Mouse (Mus musculus) NIH3T3 (cell line): ENCODE measurements around the gene Anxa6.

Experiments used
- DNase-seq: peaks from one replicate; pipeline ENCODE4 v3.0.0-alpha.2; 2012; ENCODE audit warnings: low read depth

Gene Anxa6

DNA sequence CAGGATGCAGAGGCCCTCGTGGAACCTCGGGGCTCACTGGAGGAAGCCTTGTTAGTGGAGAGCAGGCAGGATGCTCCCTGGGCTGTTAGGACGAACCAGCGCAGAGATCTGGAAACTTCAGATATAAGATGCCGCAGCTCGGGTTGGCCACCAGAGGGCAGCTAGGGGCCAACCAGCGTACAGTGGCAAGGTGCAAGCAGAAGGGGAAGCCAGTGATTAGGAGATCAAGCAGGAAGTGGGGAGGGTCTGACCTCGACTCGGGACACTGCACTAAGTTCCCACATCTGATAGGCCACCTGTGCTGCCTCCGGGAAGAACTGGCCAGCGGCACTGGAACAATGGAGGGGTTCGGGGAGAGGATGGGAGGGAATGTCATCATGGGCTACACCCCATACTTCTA, 35.0 kb downstream of the Anxa6 start:
- DNase-seq: peak; percentile 74

DNA sequence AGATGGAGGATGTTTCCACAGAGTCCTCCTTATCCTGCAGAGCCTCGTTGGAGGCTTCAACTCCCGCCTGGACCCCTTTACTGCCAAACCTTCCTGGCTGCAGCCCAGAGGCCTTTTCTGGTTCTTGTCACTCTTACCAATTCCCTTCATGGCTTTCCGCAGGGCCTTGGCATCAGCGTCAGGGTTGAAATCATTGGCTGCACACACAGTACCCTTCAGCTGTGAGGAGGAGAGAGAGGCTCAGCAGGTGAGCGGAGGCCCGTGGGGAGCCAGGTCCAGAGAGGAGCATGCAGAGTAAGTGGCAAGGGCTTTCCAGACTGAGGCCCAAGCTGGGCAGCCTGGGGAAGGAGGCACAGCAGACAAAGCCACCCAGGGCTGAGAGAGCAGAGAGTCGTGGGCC, 37.1 kb downstream of the Anxa6 start:
- DNase-seq: no peak

DNA sequence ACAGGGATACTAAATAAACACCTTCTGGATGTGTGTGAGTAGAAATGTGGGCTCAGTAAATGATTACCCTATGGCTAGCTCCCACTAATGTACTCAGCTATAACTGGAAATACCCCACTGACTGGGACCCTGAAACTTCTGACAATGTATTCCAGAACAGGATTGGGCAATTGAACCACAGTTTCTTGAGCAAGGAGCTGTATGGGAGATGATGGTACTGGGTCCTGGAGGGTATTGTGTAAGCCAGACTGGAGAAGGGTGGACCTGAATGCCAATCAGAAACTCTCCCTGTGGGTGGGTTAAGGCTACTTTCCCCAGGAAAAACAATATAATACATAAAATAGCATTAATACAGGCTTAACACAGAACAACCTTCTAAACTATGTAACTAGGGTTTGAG, 43.3 kb downstream of the Anxa6 start:
- DNase-seq: no peak

DNA sequence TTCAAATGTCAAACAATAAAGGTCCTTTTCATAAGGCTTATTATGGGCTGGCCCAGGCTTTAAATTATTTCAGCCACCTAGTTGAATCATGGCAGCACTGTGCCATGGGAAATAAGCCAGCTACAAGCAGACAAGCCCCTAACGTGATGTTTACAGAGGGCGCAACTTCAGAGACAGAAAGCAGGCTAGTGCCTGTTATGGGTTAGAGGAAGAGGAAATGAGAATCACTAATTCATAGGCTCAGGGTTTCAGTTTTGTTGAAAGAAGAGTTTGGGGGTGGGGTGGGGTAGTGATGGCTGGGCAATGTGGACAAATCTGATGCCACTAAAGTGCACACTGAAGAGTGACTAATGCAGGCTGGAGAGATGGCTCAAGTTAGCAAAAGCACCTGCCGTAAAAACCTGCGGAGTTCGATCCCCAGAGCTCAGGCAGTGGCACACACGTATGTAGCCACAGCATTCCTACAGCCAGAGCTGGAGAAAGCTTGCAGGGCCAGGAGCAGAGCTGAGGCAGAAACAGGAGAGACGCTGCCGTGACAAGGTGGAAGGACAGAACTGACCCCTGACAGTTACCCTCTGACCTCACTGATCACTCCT, 44.4 kb downstream of the Anxa6 start:
- no peak for DNase-seq

DNA sequence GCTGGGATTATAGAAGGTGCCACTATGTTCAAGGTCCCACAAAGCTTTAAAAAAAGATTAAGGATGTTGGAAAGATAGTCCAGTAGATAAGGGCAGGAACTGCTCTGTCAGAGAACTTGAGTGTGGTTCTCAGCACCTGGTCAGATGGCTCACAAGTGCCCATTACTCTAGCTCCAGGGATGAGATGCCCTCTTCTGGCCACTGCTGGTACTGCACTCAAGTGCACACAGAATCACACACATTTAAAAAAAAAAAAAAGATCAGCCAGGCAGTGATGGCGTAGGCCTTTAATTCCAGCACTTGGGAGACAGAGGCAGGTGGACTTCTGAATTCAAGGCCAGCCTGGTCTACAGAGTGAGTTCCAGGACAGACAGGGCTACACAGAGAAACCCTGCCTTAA, 45.3 kb downstream of the Anxa6 start:
- peak; percentile 66 for DNase-seq

DNA sequence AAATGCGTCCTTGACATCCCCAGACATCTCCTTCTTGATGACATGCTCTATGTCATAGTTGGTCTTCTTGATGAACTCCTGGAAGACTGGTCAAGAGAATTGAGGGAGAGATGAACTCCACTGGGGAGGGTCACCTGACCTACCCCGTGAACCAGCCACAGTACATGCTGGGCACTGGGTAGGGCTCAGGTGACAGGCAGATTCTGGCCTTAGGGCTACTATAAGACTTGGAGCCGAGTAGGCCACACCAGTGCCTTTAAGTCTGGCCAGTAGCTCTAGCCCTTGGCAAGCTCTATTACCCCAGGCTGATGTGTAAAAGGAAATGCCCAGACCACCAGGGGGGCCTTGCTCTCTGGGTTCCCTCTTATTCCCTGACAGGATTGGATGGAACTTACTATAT, 48.2 kb downstream of the Anxa6 start:
- DNase-seq: no peak

DNA sequence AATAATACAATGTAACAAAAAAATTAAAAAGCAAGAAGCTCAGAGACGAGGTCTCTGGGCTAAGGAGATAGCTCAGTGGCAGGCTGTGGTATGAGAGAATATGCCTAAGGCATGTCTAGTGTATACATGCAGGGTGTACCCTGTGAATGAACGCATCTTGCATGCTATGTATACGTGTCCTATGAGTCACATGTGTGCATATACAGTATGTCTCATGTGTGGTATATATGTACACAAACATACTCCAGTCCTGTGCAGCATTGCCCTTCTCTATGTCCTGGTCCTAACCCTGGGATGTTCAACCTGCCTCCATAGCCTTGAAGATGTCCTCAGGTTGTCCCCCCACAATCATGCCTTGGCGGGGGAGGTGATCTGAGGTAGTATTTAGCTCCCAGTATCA, 48.7 kb downstream of the Anxa6 start:
- DNase-seq: no peak

DNA sequence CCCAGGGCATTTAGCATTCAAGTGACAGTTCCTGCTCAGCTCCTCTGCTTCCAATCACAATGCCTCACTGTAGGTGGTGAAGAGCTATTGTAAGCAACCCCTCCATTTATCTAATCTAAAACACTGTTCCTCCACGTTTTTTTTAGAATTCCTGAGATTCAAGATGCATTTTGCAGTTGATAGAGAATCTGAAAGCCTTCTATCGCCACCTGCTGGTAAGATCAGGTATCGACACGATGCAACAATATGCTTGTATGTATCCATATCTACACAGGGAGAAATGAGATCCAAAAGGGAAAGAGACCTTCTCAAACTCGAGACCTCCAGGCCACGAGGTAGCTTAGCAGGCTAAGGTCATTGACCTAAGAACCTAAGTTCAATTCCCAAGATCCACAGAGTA, 49.2 kb downstream of the Anxa6 start:
- DNase-seq: peak; percentile 92

DNA sequence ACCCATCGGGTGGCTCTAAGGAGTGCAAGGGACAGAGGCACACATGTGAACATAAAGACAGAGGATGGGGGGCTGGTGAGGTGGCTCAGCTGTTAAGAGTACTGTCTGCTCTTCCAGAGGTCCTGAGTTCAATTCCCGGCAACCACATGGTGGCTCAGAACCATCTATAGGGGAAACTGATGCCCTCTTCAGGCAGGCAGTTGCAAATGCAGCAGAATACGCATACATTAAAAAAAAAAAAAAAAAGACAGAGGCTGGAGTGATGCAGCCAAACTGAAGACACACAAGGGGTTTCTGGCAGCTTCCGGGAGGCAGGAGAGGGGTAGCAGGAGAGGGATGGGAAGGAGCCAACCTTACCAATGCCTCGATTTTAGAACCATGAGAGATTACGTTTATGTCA, 50.7 kb downstream of the Anxa6 start:
- no peak for DNase-seq

DNA sequence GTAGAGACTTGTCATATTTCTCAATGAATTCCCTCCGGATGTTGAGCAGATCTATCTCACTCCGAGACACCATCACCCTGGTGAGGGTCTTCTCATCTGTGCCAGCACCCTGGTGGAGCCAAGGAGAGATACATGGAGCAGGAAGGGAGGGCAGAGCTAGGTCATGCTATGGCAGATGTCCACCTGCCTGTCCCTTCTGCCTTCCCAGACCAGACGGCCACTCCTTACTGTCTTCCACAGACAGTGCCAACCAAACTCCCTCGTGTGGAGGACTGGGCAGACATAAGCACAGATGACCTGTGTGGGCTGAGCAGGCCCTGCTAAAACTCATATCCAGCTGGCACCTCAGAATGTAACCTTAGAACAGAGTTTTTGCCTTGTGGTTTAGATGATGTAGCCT, 51.6 kb downstream of the Anxa6 start:
- DNase-seq: no peak

DNA sequence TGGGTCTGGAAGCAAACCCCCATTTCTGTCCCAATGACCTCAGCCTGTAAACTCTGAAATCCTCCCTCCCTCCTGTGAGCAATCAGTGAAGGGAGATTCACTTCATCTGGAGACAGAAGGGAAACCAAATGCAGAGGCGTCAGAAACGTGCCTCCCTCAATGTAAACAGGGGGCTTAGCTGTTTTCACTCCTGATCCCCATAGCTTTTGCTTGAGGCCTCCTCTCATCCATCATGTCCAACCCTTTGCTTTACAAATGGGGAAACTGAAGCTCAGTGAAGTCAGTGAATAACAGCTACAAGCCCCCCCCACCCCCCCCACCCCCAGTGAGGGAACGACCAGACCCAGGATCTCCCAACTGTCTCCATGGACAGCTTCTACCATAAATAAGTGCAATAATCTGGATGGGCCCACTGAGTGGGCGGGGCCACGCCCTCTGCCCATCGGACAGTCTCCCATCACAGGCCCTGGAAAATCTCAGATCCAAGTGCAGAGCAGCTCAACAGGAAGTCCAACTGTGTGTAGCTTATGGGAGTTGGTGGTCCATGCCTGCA, 55.8 kb downstream of the Anxa6 start:
- DNase-seq: no peak

DNA sequence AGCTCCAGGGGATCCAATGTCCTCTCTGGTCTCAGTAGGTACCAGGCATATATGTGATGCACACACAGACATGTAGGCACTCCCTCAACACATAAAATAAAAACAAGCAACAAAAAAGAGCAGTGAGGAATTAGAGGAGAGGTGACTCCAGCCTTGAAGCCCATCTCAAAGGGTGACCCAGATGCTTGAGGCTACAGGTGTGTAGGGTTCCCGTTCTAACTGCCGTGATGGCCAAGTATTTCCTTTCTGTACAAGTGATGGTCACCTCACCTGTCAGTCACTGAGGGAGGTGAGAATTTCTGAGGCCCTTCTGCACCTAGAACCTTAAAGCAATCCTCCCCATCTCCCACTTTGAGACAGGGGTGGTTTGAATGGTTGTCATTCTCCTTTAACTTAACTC, 56.9 kb downstream of the Anxa6 start:
- no peak for DNase-seq

DNA sequence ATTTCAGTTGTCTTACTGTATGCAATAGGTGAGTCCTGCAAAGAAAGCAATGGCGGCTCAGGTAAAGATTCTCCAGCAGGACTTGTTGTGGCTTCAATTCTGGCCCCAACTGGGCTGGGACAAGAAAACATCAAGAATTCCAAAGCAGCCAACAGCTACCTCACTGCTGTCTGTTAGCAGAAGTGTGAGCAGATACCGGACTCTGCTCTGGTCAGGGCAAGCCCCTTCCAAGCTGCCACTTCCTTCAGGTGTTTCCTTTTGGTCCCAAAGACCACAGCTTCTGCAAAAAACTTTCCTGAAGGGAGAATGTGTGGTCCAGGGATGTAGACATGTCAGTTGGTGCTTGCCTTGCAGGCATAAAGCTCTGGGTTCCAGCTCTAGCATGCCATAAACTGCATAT, 57.5 kb downstream of the Anxa6 start:
- DNase-seq: no peak

DNA sequence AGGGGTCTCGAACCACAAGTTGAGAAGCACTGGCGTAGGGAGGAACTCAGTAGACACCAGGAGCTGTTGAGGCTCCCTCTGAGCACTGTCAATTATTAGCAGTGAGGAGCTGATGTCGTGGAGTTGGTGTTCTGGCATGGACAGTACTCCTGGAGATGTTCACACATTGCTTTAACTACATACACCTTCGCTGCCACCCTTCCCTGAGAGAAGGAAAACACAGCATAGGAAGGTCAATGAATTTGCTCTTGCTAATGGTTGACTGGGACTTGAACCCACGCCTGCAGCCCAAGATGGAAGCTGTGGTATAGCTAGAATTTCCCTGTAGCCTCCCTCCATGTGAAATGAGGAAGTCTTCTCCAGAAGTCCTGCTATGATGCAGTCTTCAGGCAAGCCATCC, 57.9 kb downstream of the Anxa6 start:
- DNase-seq: no peak

DNA sequence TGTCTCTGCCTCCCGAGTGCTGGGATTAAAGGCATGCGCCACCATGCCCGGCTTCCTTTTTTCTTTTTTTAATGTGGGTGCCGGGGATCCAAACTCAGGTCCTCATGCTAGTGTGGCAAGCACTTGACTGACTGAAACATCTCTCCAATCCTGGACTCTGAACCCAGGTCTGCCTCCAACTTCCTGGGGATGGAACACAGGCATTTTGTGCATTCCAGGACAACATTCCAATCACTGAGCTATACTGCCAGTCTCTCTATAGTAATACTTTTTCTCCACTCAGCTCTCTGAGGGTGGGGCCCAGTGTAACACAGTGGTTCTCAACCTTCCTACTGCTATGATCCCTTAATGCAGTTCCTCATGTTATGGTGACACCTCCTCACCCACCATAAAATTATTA, 58.6 kb downstream of the Anxa6 start:
- no peak for DNase-seq

DNA sequence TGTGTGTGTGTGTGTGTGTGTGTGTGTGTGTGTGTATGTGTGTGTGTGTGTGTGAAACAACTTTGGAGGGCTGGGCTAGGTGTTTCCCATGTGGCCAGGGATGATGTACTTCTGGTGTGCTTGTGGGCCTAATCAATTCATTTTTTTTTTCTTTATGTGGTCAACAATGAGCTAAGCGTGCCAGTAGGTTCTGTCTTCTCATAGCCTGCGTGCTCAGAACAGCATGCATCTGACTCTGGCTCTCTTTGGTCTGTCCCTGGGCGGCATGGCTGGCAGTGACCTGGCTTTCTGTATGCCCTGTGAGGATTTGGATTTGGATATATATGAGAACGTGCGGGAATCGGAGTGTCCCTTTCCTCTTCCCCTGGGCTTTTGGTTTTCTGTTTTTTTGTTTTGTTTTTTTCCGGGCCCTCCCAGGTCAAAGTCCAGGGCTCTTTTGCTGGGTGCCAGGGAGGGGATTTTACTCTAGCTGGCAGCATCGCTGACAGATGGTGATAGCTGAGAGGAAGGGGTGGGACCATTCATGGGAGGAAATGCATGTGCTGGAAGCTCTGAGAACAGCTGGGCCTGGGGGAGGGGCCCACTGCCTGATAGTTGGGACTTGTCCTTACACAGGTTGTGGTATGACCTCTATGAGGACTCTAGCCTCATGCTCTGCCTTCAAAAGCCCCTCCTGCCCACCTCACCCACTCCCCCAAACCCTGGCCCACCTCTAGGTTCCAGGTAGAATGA, 59.6 kb downstream of the Anxa6 start:
- no peak for DNase-seq

DNA sequence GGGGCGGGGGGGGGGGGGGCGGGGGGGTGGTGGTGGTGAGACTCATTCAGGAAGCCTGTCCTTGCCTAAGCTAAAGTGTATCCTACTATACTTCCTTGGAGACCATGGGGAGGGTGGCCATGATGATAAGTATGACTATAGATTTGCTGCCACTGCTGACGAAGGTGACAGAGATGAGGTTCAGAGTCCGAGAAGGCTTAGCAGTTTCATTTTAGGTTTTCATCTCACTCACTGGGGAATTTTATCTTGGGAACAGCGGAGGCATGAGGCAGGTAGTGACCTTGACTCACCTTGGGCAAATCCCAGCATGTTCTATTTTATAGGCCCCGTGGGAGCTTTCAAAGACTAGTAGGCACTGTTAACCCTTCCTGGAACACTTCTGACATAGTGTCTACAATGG, 60.5 kb downstream of the Anxa6 start:
- DNase-seq: no peak

DNA sequence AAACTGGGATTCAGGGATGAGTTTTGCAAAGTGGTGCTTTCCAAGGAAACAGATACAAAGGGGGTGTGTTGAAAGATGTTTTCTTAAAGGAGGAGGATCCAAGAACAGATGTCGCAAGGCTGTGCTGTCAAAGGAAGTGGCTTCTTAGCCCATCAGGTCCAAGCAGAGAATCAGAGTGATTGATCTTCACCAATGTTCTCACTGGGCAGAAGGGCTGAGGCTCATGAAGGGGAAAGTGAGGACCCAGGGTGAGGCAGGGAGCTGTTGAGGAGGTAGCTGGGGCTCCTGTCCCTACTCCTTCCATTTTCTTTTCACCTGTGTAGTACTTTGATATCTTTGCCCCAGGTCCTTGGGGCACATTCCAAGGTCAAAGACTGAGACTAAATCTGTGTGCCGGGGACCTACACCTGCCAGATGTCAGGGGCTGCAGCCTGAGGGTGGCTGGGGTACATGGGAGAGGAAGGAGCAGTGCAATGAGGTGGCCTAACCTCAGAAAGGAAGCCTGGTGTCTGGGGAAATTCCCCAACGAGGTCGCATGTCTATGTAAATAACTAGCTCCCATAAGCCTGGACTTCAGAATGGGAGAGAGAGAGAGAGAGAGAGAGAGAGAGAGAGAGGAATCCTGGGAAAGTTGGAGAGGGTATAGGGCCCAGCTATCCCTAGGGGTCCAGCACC, 61.1 kb downstream of the Anxa6 start:
- peak; percentile 37 for DNase-seq

DNA sequence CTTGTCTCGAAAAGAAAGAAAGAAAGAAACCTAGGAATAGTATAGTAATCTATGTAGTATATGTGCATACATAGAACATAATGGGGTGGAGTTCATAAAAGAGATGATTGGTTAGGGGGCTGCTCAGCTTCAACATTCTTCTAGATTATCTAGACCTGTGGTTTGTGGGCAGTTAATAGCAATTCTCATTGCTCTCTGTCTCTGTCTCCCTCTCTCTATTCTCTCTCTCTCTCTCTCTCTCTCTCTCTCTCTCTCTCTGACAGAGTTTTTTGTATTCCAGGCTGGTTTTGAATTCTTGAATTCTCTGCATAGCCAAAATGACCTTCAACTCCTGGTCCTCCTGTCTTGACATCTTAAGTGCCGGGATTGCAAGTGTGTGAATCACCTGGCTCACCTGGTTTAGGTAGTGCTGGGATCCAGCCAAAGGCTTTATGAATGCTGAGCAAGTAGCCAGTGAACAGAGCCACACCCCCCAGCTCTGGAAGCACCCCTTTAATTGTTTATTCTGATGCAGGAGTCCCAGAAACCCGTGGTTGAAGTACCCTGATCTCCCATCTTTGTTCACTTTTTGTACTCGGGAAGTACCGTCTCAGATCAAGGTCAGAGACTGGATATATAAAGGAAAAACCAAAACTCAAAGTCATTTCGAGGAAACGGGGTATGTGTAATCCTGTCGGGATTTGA, 61.7 kb downstream of the Anxa6 start:
- DNase-seq: no peak

DNA sequence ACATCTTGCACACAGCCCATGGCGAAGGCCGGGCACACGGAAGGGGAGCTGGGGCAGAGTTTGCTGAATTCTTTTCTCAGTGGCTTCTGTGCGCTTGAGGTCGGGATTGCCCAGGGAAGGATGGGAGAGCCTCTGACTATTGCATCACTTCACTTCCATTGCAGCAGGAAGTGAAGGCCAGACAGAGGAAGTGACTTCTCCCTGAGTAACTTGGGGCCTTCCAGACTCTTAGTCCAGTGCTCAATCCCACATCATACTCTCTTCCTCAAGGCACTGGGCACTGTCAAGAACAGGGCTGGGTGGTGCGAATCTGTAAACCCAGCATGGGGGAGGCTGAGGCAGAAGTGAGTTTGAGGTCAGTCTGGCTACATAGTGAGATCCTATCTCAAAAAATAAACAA, 68.0 kb downstream of the Anxa6 start:
- DNase-seq: no peak

DNA sequence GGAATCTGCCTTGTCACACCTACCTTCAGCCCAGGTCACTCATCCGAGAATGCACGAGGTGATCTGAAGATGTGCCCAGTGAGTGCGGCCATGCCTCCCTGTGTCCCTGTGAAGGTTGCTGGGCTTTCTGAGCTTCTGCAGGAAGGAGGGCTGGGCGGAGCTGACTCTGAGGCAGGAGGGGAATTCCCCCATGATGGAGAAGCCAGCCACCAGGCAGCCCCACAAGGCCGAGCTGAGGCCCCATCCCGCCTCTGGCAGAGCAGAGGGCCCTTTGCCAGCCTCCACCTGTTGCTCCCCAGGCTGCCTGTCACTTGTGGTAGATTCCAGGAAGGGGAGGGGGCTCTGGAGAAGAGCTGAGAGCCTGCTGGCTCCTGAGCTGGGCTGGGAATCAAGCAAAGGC, 70.4 kb downstream of the Anxa6 start, which contains the start of gene Tnip1:
Gene Tnip1 (minus strand): TSS at position 108 of the 400 bp plus-strand sequence.
- DNase-seq: no peak

DNA sequence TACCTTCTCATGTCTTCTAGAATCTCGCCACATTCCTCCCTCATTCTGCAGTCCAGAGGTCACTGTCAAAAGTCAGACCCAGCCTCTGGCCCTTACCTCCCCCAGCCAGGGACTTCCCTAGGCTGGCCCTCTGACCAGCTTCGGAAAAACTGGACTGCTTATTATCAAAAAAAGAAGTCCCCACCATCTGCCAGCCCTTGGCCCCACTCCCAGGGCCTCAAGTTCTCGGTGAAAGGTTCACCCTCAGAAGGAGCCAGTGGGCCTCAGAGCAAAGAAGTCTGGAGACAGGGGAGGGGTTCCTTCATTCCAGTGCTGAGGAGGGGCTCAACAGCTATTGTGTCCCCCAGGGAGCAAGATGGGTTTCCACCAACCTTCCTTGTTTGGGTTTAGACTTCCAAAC, 71.3 kb downstream of the Anxa6 start:
- DNase-seq: peak; percentile 26
